Mouse (Mus musculus) erythroblast, embryonic 14.5 days (primary cell): Measurements from ENCODE around the gene Snd1.

Experiments
- GATA1 ChIP-seq: IDR thresholded peaks from 2 replicates; pipeline ENCODE4 v1.6.1; 2012; ENCODE audit warnings: low read length, inconsistent platforms, mixed read lengths
- TAL1 ChIP-seq: IDR thresholded peaks from 3 replicates; pipeline ENCODE4 v1.6.1; 2012; ENCODE audit warnings: low read length, inconsistent platforms, mixed read lengths

- TF ChIP-seq GATA1 (no peak), TAL1 (no peak)
Measured at GRCm38 (mm10) chr6:28697214-28697613, 222.3 kb downstream of the Snd1 start.
